Mouse (Mus musculus) heart, adult 9 months (tissue): ENCODE results near the gene Chfr.

Experiments
- DNase-seq, 2 experiments: peaks; one replicate each; pipeline ENCODE4 v3.0.0; 2022; ENCODE audit warnings: low spot score in 2 of 2

Gene Chfr

GRCm38 (mm10) chr5:110135293-110136086, at the start of gene Chfr:
Chfr (plus strand) TSS chr5:110135842.
- peak; percentile 98 to 99 for DNase-seq

- no peak for DNase-seq
Observed at GRCm38 (mm10) chr5:110086161-110086866, 49.3 kb upstream of the Chfr start.

DNA sequence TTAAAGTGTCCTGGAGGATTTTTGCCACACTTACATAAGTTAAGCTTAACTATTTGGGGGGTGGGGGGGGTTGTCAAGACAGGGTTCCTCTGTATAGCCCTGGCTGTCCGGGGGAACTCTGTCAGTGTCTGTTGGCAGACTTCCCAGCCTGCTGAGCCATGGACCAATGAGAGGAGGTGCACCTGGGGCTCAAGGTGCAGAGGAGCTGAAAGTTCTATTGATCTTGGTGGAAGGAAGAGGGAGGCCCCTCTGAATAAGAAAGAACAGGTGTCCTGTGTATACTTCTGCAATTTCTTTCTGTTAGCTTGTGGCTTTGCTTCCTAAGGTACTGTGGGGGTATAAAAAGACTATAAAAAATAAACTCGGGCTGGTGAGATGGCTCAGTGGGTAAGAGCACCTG, 44.1 kb upstream of the Chfr start:
- no peak for DNase-seq

DNA sequence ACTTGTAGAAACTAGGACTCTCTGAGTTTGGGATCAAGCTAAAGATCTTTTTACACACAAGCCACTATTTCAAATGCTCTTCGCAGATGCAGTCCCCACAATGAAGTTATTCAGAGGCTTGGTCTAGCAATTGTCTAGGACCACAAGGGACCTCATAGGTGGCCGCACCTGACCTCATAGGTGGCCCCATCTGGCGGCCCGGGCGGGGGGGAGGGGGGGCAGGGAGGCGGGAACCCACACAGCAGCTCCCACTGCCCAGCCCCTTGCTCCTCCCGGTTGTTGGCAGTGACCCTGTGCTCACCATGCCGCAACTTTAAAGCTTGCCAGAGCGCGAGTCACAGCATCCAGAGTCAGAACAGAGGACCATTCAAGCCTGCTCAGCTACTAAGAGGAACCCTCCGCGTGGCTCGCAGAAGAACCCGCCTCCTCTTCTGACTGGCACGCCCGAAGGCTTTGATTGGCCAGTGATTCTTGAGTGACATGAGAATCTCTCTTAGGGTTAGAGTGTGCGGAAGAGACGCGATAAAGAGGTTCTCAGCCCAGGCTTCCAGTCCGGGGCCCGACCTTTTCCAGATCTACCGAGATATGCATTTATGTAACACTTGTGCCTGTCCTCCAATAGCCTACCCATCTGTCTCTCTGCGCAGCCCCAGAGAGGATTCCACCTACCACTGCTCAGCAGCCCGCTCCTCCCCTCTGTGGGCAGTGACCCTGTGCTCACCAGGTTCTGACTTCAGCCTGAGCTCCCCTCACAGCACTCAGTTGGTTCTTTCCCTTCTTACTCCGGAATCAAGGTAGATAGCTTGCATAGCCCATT, 41.4 kb upstream of the Chfr start, which contains the start of gene Gm35315:
TSS of gene Gm35315 (minus strand) at position 391 of the 817 bp plus-strand sequence.
- DNase-seq = peak; percentile 90 to 91

DNA sequence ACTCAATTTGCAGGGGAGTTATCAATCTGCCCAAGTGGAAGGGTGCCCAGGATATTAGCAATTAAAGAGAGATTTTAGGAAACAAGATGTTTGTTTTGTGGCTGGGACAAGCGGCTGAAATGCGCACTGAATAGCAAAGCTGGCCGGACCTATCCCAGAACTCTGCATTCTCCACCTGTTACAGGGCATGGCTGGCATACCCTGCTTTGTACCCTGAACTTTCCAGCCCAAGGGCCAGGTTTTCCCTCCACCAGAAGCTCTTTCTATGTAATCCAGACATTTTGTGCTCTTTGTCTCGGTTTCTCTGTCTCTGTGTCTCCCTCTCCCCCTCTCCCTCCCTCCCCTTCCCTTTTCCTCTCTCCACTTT, 40.8 kb upstream of the Chfr start:
- no peak for DNase-seq

GRCm38 (mm10) chr5:110098991-110099477, 36.6 kb upstream of the Chfr start:
- no peak for DNase-seq

GRCm38 (mm10) chr5:110099656-110100580, 35.7 kb upstream of the Chfr start, which contains the start of gene Plcxd1:
Plcxd1 (plus strand) TSS chr5:110099969.
- no peak for DNase-seq

- no peak for DNase-seq
Observed at GRCm38 (mm10) chr5:110100921-110101631, 34.6 kb upstream of the Chfr start.

DNA sequence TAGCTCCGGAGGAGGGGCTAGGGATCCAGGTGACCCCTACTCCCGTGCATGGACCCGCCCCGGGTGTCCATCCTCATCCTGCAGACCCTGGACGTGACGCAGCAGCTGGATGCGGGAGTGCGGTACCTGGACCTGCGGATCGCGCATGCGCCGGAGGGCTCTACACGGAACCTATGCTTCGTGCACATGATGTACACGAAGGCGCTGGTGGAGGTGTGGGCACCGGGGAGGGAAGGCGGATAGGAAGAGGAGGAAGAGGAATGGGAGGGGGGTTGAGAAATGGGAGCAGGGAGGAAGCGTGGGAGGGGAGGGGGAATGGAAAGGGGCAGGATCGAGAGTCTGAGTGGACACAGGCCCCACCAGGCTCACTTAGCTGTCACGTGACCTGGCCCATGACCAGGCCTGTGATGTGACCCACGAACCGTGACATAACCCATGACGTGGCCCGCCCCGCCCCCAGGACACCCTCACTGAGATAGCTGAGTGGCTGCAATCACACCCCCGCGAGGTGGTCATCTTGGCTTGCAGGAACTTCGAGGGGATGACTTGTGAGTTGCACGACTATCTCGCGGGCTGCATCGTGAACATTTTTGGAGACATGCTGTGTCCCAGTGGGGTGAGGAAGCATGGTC, 33.8 kb upstream of the Chfr start:
- DNase-seq = no peak

DNA sequence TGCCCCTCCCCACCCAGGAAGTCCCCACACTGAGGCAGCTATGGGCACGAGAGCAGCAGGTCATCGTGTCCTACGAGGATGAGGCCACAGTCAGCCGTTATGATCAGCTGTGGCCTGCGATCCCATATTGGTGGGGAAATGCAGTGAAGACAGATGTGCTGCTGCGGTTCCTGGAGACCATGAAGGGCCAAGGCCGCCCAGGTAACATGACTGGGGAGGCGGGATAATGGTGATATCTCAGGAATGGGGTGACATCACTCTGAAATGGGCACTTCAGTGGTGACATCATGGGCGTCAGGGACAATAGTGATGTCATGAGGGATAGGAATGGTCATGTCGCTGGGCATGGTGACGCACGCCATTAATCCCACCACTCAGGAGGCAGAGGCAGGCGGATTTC, 33.2 kb upstream of the Chfr start:
- no peak for DNase-seq

DNA sequence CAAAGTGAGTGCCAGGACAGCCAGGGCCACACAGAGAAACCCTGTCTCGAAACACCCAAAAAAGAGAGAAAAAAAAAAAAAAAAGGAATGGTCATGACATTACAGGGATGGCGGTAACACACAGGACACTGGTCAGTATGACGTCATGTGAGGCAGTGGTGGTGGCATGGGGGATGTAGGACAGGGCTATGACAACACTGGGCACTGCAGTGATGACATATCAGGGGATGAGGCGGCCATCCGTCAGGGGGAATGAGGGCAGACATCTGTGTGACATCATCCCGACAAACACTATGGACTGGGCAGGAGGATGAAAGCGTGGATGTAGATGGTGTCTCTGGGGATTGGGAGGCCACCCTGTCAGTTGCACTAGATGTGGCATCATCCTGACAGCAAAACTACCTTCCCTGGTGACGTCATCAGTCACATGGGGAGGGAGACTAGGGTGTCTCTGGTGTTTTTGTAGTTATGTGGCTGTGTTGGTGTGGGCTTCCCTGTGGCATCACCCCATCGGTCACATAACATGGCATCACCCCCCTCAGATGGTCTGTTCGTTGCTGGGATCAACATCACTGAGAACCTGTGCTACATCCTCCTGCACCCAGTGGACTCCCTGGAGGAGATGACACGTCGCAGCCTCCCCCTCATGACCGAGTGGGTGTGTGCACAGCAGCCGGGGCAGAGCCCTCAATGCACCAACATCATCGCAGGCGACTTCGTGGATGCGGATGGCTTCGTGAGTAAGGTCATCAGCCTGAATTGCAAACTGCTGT, 32.6 kb upstream of the Chfr start:
- DNase-seq = no peak

DNA sequence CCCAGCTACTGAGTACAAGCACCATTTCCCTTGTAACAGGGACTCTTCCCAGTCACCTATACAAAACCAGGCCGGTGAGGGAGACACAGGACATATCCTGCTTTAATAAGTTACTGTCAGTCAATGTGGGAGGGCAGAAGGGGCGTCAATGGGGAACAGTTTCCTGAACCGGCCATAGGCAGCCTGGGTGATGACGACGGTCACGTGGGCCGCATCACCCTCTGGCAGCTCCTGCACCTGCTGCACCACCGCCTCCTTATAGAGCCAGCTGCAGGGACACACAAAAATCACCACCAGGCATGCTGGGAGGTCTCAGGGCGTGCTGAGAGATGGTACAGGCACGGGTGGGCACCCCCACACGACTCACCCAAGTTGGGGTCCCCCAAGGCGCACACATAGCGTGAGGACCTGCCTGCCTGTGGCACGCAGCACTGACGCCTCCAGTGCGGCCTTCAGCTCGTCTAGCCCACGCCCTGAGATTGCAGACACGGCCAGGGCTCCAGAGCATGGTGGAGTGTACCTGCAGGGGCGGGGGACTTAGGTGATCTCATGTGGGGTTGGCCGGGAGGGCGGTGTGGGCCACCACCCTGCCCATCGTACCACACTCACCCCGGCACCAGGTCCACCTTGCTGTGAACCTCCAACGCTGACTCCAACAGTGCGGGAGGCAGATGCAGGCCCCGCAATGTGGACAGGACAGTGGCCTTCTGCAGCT, 31.6 kb upstream of the Chfr start:
- no peak for DNase-seq

DNA sequence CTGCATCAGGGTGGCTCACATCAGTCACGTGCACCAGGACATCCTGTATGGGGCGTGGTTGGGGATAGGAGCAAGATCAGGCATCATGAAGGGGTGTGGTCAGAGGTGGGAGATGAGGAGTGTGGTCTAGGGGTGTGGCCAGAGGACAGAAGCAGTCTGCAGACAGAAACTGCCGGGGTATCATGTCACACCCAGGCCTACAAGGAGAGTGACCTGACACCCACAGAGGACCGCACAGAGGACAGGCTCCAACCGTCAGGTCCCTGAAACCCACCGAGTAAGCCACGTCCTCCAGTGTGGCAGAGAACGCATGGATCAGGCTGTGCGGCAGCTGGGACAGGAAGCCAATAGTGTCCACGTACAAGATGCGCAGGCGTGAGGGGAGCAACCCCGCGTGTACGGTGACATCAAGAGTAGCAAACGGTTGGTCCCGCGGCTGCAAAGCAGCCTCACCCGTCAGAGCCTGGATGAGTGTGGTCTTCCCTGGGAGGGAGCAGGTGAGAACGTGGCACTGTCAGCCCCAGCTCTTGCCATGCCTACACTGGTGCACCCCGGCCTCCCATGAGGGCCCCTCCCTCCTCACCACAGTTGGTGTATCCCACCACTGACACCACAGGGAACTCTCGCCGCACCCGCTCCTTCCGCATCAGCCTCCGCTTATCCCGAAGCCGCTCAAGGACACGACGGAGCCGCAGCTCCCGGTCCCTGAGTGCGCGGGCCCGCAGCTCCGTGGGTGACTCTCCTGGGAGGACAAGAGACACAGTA, 30.8 kb upstream of the Chfr start:
- no peak for DNase-seq

GRCm38 (mm10) chr5:110106140-110106871, 29.3 kb upstream of the Chfr start:
- DNase-seq = no peak

- no peak for DNase-seq
Observed at GRCm38 (mm10) chr5:110106901-110107564, 28.6 kb upstream of the Chfr start.

DNA sequence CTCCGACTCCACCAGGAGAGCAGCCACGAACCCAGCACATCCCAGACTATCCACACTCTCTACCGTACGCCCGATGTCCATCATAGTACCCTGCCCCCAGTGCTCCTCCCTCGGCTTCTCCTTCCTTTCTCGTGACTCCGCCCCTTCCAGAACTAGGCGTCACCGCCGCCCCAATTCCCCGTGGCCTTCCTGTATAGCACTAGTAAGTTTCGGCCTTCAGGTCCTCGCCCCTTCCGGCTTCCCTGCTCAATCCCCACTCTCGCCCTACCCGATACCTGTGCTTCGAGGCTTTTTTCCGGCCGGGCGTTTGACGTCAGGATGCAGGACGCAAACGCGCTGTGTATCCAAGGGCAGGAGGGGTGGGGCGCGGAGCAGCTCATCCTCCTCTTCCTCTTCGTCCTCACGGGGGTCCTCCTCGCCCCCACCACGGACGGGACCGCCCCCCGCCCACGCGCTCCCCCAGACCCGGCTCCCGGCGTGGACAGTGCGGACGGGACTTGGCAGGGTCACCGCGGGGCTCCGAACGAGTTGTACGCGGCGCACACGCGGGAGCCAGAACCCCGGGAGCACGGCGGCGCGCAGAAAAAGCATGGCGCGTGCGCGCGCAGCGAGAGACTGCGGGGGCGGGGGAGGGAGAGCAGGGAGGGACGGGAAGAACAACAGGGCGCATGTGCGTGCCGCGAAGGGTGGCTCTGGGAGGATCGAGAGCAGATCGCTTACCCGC, 27.9 kb upstream of the Chfr start, which contains the start of gene Gtpbp6:
TSS of gene Gtpbp6 (minus strand) at position 617 of the 724 bp plus-strand sequence.
- peak; percentile 95 to 96 for DNase-seq
